Mouse (Mus musculus): ENCODE measurements around the gene Galnt16.

DNA sequence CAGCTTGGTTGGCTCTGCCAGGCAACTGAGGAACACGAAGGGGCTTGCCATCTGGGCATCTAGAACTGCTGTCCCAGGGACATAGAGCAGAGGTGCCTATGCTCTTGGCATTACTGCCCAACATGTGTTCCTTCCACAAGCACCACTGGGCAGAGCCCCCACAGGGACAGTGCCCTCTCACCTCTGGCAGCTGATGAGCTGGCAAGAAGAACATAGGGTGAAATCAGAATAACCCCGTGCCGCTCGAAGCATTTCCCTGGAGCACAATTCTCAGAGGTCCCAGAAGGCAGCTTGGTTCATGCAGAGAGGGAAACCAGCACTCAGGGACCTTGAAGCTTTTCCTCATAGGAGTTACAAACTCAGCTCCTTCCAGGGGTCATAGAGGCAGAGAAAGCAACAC lies 76.7 kb downstream of the Galnt16 start:
- TF ChIP-seq CTCF (IDR thresholded peaks at IDR 0.05; ENCODE audit: low read depth, low read length) (no peak), POLR2A (IDR thresholded peaks at IDR 0.05; ENCODE audit: borderline replicate concordance, low read depth, low read length) (no peak)
